Mouse (Mus musculus) C2C12 (cell line): ENCODE measurements at regions not wholly inside any gene's neighbourhood (a gene's known extent, or its start where the extent isn't known, plus 50 kb on each side); places are given as distances from the start of the nearest gene placed in this dataset.

ENCODE experiments used
- CEBPB ChIP-seq: IDR thresholded peaks from one replicate; pipeline ENCODE4 v1.6.1; 2011; ENCODE audit warnings: low read depth, mild to moderate bottlenecking, control low read depth, moderate library complexity
- CTCF ChIP-seq: IDR thresholded peaks from one replicate; pipeline ENCODE4 v1.5.1; 2011; ENCODE audit not compliant: control insufficient read depth, insufficient read depth, insufficient read length
- FOSL1 ChIP-seq: IDR thresholded peaks from one replicate; pipeline ENCODE4 v1.8.0; 2011; ENCODE audit warnings: mild to moderate bottlenecking, low read length; ENCODE audit not compliant: poor library complexity, insufficient read depth, severe bottlenecking
- MAX ChIP-seq: IDR thresholded peaks from one replicate; pipeline ENCODE4 v1.6.1; 2011; ENCODE audit warnings: mild to moderate bottlenecking, control low read depth
- MYOD1 ChIP-seq: IDR thresholded peaks from one replicate; pipeline ENCODE4 v1.6.1; 2011; ENCODE audit warnings: low read depth; ENCODE audit not compliant: control insufficient read depth, insufficient read length
- MYOG ChIP-seq: IDR thresholded peaks from one replicate; pipeline ENCODE4 v1.6.1; 2011; ENCODE audit not compliant: control insufficient read depth, insufficient read length; ENCODE audit errors: extremely low read depth
- USF1 ChIP-seq: IDR thresholded peaks from one replicate; pipeline ENCODE4 v1.6.1; 2011; ENCODE audit warnings: low read depth, mild to moderate bottlenecking, control low read depth, moderate library complexity

DNA sequence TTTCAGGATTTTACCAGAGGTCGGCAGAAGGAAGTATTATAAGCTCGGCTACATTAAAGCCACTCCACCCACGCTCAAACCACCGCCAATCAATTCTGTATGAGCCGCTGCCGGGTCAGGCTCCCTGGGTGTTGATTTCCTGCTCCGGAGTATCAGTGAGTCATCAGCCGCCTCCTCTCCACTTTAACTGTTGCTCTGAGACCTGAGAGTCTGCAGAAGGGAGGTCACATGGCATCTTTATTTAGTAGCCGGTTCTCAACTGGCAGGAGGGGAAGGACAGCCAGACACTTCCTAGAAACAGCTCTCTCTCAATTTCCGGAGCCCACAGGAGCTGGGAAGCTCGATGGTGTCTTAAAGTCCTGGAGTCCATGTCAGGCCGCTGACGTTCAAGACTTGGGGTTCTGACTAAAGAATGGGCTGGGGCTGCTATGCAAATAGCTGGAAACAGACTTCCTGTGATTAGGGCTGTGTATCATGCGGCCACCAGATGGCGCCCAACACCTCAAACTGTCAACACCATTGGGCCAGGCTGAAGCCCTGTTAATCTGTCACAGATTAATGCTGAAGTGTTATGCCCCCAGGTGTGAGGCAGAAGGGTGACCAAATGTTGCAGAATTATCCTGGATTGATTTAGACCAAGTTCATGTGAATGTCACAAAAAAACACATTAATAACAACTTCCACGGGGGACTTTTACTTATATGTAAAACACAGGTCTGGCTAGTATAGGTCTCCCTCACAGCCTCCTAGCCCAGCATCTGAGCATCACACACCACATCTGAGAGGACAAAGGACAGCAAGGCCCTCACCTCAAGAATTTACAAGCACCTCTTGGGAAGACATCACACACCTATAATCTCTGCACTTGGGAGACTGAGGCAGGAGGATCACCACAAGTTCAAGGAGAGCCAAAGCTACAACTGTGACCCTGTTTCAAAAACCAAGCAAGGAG lies 84.8 kb downstream of the Kcnh2 start:
- TF ChIP-seq CTCF = peak; percentile 83
- peak; percentile 94 for TF ChIP-seq USF1
- TF ChIP-seq MYOG = no peak
- TF ChIP-seq MAX = no peak
- TF ChIP-seq MYOD1 = no peak
- no peak for TF ChIP-seq CEBPB
- TF ChIP-seq FOSL1 = no peak
